Mouse (Mus musculus) gonadal fat pad, adult 2 months (tissue): ENCODE data around the gene Cldn34d. TPM values are rescaled to one million over a fixed set of nuclear protein-coding genes. Genes with fewer than 3 reads are reported as not detected.

Experiments used
- DNase-seq: peaks from one replicate; pipeline ENCODE4 v3.0.0-alpha.2; 2012; ENCODE audit warnings: low read depth
- polyA plus RNA-seq: library from polyadenylated mRNA; depleted of rRNA; stranded (reverse); fragments of >200 nt; gene quantifications from 2 replicates; pipeline ENCODE4 v1.2.3, GENCODE M21; 2012; rRNA removed

Cldn34d gene
- polyA plus RNA-seq, result not detected in 2 replicates

DNA sequence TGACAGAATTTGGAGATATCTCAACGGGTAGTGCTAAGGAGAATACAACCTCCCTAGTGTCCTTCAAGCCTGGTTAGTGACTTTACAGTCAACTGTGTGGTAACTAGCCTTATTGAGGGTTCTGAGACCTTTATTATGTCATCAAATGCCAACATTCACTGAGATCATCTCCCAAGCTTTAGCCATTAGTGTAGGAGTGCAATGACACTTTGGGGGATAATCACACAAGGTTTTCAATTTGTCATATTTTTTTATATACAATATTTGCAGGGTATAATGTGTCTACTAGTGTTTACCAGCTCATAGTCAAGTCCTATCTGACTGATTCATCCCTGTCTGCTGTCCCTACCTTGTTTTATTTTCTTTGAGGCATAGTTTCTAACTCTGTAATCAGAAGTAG, at the start of gene Cldn34d:
TSS of gene Cldn34d (minus strand) at position 101 of the 400 bp plus-strand sequence.
- DNase-seq, result no peak

DNA sequence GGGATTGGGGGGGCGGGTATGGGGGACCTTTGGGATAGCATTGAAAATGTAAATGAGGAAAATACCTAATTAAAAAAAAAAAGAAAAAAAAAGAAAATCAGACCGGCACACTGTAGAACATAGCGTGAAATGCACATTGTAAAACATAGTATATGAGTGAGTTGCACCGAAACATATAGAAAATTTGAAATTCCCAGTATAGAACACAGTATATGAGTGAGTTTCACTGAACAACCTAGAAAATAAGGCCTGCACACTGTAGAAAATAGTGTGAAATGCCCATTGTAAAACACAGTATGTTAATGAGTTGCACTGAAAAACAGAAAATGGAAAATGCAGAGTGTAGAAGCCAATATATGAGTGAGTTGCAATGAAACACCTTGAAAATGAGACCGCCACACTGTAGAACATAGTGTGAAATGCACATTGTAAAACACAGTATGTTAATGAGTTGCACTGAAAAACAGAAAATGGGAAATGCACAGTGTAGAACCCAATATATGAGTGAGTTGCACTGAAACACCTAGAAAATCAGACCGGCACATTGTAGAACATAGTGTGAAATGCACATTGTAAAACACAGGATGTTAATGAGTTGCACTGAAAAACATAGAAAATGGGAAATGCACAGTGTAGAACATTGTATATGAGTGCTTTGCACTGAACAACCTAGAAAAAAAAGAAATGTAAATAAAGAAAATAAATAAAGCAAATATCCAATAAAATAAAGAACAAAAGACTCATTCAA, 4.1 kb downstream of the Cldn34d start:
- DNase-seq, result peak; percentile 91

Other genes with a start within 250 kb of the Cldn34d start
- gene Cldn34b4, start 209.6 kb downstream of the Cldn34d start, polyA plus RNA-seq, result not detected in 2 replicates